Mouse (Mus musculus) thymus, postnatal 0 days (tissue): ENCODE results near the gene Shmt1. TPM values are rescaled to one million over a fixed set of nuclear protein-coding genes. Genes with fewer than 3 reads are reported as not detected.
A peak's percentile ranks its signal among the peaks of the same experiment; 100 is the strongest.
"Not testable (repeated sequence)": the region's sequence is repeated elsewhere in the genome, so short reads cannot be mapped to it uniquely, and the experiment has no call there.

ENCODE experiments used
- DNase-seq: peaks from one replicate; pipeline ENCODE4 v3.0.0-alpha.2; 2015; ENCODE audit warnings: low spot score
- polyA plus RNA-seq: library from polyadenylated mRNA; unstranded; fragments of >200 nt; fragmentation: Nextera tagmentation; extraction: Ambion mirVana; gene quantifications from 2 replicates; pipeline ENCODE4 v1.2.1, GENCODE M21; 2015

Gene Shmt1
- polyA plus RNA-seq: 63.4 and 67.0 TPM in 2 replicates

- not testable (repeated sequence) for DNase-seq
Observed at GRCm38 (mm10) chr11:60811618-60812017, at the start of gene Shmt1. TSS of gene Shmt1 (minus strand) at chr11:60811718.

DNA sequence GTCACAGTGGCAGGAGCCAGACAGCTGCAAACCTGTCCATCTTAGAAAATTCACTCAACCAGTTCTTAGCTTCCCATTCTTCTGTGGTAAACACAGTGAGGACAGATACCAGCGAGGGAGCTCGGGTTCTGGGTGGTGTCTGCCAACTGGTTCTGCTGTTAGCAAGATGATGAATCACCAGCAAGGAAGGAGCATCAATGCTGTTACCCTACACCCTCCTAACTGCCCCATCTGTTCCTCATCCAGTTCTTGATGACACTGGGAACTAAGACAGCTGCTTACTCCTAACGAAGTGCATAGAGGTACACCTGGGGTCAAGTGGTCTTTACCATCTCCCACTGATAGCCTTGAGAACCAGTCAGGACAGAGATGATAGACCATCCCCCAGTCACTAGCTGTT, 45.1 kb upstream of the Shmt1 start:
- no peak for DNase-seq

- DNase-seq: no peak
Observed at GRCm38 (mm10) chr11:60845415-60845814, 33.9 kb upstream of the Shmt1 start.

DNA sequence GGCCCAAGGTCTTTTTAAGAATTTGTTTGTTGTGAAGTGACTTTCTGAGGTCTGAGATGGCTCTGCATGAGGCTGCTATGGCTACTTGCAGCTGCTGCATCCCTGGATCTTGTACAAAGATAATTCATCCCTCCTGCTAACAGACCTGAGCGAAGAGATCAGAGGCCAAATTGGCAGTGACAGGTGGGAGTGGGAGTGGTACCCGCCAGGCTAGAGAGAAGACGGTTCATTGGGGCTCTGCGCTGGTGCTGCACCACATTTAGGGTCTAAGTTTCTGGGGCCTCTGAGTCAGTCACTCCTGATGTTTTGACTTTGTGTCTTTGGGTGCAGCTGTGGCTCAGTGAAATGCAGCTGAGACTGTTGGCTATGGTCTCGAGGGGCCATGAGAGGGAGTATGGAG, 31.9 kb upstream of the Shmt1 start:
- no peak for DNase-seq

DNA sequence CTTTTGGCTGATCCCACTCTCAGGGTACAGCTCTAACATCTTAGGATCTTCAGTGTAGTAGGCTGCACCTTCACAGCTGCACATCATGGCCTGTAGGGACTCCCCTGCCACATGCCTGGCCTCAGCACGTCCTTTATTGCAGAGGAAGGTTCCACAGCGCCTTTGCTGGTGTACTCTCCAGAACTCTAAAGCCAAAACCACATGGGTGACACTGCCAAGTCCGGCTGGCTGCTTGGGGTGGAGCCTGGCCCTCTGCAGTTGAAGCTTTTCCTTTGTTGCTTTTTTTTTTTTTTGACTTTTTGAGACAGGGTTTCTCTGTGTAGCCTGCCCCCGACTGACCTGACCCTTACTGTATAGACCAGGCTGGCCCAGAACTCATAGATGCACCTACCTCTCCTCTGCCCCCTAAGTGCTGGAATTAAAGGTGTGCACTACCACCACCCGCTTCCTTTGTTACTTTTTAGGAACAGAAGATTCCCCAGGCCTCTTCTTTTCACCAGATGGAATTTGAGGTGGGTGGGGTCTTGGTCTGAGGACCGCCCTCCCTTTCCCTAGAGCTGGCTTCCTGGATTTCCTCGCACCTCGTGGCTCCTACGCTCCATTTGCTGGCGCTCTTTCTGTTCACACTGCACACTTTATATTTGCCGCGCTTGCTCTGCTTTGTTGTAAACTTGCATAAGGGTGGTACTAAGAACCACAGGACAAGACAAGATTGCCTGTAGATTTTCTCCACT, 30.1 kb upstream of the Shmt1 start:
- DNase-seq: no peak

DNA sequence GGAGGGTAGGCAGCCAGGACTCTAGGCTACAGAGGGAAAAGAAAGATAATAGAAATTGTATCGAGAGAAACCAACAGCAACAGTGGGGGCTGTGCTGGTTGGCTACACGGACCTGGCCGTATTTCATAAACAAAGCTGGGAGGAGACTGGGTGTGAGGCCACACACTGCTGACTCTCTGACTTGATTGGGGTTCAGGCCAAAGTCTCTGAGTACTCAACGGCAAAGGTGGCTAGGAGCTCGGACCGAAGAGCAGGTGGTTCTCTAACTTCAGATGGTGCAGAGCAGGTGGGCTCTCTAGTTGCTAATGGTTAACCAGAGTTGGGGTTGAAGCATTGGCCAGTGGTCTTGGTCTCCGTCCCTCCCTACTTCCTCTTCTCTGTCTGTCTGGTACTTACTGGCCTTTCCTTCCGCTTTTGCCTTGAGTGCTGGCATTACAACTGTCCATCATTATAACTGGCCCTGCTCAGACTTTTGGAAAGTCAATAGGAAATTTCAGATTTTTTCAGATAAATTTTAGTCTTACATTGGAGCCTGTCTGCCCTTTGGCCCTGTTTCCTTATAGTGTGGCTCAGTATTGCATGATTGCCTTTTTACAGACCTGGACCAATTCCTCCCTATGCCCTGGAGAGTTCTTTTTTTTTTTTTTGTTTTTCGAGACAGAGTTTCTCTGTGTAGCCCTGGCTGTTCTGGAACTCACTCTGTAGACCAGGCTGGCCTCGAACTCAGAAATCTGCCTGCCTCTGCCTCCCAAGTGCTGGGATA, 26.3 kb upstream of the Shmt1 start:
- no peak for DNase-seq

DNA sequence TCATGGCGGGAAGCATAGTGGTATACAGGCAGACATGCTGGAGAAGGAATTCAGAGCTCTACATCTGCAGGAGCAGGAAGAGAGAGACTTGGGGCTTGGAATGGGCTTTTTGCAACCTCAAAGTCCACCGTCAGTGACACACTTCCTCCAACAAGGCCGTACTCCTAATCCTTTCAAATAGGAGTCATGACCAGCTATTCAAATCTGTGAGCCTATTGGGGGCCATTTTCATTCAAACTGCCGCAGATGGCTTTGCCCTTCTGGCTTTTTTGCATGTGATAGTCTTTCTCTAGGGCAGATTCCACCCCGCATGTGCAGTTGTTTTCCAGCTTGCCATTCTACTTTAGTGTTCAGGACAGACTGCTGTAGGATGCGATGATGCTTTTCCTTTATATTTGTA, 25.4 kb upstream of the Shmt1 start:
- no peak for DNase-seq

- peak; percentile 96 for DNase-seq
Observed at GRCm38 (mm10) chr11:60830433-60831052, 19.0 kb upstream of the Shmt1 start, which contains the start of gene Dhrs7b. TSS of gene Dhrs7b (plus strand) at chr11:60830631.

GRCm38 (mm10) chr11:60828903-60829302, 17.4 kb upstream of the Shmt1 start:
- no peak for DNase-seq

DNA sequence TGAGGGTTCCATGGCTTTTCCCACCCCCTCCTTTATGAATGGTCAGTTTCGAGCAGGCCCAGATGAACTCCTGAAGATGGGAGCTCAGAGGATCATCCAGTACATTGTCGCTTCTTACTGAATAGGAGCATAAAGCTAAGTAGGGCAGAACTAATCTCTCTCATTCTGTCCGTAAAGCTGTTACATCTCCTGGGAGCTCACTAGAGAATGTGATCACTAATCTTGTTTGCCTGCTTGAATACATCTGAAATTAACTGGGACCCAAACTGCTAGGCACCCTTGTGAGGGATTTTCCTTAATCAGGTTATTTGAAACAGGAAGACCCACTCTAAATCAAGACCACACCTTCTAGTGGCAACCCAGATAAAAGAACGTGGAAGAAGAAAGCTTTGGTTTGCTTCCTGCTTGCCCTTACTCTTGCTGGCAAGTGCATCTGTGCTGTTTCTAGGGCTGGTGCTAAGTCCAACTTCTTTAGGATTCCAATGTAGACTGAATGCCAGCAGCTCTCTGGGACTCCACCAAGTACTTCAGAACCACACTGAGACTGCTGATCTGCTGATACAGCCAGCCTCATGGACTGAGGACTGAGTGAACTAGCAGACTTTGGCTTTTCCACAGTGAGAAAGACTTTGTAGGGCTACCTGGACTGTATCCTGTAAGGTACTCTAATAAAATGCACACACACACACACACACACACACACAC, 15.9 kb upstream of the Shmt1 start:
- DNase-seq: no peak

- no peak for DNase-seq
Observed at GRCm38 (mm10) chr11:60826700-60827099, 15.2 kb upstream of the Shmt1 start.

GRCm38 (mm10) chr11:60825191-60825590, 13.7 kb upstream of the Shmt1 start:
- DNase-seq: no peak

- no peak for DNase-seq
Observed at GRCm38 (mm10) chr11:60823771-60824170, 12.3 kb upstream of the Shmt1 start.

DNA sequence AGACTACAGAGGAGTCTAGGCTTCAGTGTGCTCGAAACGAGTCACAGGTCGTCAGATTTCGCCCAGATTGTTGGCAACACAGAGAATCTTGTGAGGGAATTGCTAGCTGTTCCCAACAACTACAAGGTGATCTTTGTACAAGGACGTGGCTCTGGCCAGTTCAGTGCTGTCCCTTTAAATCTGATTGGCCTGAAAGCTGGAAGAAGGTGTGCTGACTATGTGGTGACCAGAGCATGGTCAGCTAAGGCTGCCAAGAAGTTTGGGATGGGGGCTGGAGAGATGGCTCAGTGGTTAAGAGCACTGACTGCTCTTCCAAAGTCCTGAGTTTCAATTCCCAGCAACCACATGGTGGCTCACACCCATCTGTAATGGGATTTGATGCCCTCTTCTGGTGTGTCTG, 4.9 kb upstream of the Shmt1 start:
- no peak for DNase-seq

GRCm38 (mm10) chr11:60811054-60811460, 461 bp downstream of the Shmt1 start:
- peak; percentile 92 for DNase-seq

DNA sequence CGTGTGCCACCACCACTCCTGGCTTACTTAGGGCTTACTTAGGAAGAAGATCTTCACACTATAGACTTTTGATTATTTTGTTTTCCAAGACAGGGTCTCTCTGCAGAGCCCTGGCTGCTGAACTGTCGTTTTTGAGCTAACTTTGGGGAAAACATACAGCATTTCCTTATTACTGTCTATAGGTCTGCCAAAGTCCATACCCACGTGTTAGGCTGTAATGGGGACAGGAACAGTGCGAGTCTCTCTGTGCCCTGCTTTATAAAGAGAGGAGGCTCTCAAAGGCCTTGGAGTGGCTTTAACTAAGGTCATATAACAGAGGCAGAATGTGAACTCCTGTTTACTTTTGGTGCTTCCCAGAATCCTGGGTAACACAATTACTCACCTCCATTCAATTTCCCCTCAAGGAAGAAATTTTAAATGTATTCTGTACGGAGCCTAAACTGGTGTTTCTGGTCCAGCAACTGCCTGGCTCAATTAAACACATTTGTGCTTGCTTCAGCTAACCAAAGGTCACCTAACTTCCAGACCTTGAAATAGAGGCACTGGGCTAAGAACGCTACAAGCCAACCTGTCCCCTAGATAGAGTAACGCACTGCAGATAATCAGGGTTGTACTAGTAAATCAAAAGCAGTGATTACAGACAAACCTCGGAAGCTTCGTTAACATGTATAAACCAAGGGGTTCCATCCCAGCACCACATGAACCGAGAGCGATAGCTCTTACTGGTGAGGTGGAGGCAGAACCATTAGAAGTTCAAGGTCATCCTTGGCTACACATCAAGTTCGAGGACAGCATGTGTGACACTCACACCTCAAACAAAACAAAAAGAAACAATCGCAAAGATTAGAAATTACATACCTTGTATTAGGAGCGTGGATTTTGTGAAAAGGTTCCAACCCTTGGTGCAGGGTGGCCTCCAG, 1.2 kb downstream of the Shmt1 start:
- no peak for DNase-seq

DNA sequence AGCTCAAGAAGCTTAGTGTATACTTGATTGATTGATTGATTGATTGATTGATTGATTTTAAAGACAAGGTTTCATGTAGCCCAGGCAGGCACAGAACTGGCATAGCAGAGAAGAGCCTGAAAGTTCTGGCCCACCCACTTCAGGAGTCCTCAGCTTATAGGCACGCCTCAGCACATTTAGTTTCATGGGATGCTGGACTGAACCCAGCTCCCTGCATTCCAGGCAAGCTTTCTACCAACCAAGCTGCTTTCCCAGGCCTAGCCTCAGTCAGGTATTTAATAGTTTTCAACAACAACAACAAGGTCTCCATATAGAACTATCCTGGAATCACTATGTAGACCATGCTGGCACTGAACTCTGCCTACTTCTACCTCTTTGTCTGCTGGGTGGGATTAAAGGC, 2.0 kb downstream of the Shmt1 start:
- no peak for DNase-seq

- no peak for DNase-seq
Observed at GRCm38 (mm10) chr11:60808286-60809070, 3.0 kb downstream of the Shmt1 start.

GRCm38 (mm10) chr11:60800892-60801291, 10.6 kb downstream of the Shmt1 start:
- DNase-seq: no peak

GRCm38 (mm10) chr11:60799977-60800376, 11.5 kb downstream of the Shmt1 start:
- DNase-seq: no peak
